Mouse (Mus musculus) hindbrain, embryonic 12.5 days (tissue): Measurements from ENCODE around the gene Serac1. TPM values are rescaled to one million over a fixed set of nuclear protein-coding genes. Genes with fewer than 3 reads are reported as not detected.
"Not testable (repeated sequence)": the region's sequence is repeated elsewhere in the genome, so short reads cannot be mapped to it uniquely, and the experiment has no call there.

Source experiments
- ATAC-seq: fragments of 200-750 bp; cut with Nextera tagmentation; 2 replicates; pipeline ENCODE4 v1.8.0; 2017; ENCODE audit warnings: moderate TSS enrichment; ENCODE audit not compliant: low FRiP score
- H3K27ac ChIP-seq: fragments of 300-500 bp; sonication (generic); 2 replicates; pipeline ENCODE4 v1.5.1; 2016; ENCODE audit warnings: mild to moderate bottlenecking
- H3K27me3 ChIP-seq: fragments of 300-500 bp; sonication (generic); 2 replicates; pipeline ENCODE4 v1.6.1; 2016; ENCODE audit warnings: mild to moderate bottlenecking
- H3K36me3 ChIP-seq: fragments of 300-500 bp; sonication (generic); 2 replicates; pipeline ENCODE4 v1.6.1; 2016; ENCODE audit warnings: mild to moderate bottlenecking
- H3K4me1 ChIP-seq: fragments of 300-500 bp; sonication (generic); 2 replicates; pipeline ENCODE4 v1.6.1; 2016
- H3K4me2 ChIP-seq: fragments of 300-500 bp; sonication (generic); replicated peaks from 2 replicates; pipeline ENCODE4 v1.6.1; 2016; ENCODE audit warnings: mild to moderate bottlenecking
- H3K4me3 ChIP-seq: fragments of 300-500 bp; sonication (generic); 2 replicates; pipeline ENCODE4 v1.5.1; 2016; ENCODE audit warnings: mild to moderate bottlenecking
- H3K9ac ChIP-seq: fragments of 300-500 bp; sonication (generic); 2 replicates; pipeline ENCODE4 v1.6.1; 2016; ENCODE audit warnings: mild to moderate bottlenecking, moderate library complexity
- H3K9me3 ChIP-seq: fragments of 300-500 bp; sonication (generic); replicated peaks from 2 replicates; pipeline ENCODE4 v1.6.1; 2016; ENCODE audit warnings: mild to moderate bottlenecking
- WGBS: fragments of 180-500 bp; shearing (Covaris S2); methylation state at CpG from one replicate; pipeline ENCODE4 v1.1.7; 2016; 5-methylcytosine and 5-hydroxymethylcytosine counted together
- polyA plus RNA-seq: library from polyadenylated mRNA; unstranded; fragments of >200 nt; fragmentation: Nextera tagmentation; extraction: Ambion mirVana; gene quantifications from 2 replicates; pipeline ENCODE4 v1.2.1, GENCODE M21; 2016

The Serac1 gene
- polyA plus RNA-seq, 1 experiment from 2014 or later, result 12.8 TPM

- Histone ChIP-seq H3K36me3 (peaks cover 36% of the 10 kb centered on the region; the same call in 1 of the 2 replicates), H3K4me2 (no peak overlapping the region), H3K9ac (no peak overlapping the region), H3K27ac (no peak overlapping the region), H3K27me3 (no peaks in the 10 kb centered on the region), H3K4me1 (0 out of 2 replicates have a peak, but pooled peaks cover 3% of the 10 kb centered on the region), H3K4me3 (no peak overlapping the region), H3K9me3 (no peaks in the 10 kb centered on the region)
- ATAC-seq, result no peak
- 27% methylated on average over 5 of the region's 5 CpGs for WGBS
Observed at GRCm38 (mm10) chr17:6054934-6055355, 24.6 kb downstream of the Serac1 start.

- no peak overlapping the region for H3K9ac ChIP-seq
- peaks cover 39% of the 10 kb centered on the region; the same call in 1 of the 2 replicates for H3K36me3 ChIP-seq
- H3K27me3 ChIP-seq, result no peaks in the 10 kb centered on the region
- H3K27ac ChIP-seq, result no peak overlapping the region
- H3K4me2 ChIP-seq, result no peak overlapping the region
- no peak overlapping the region for H3K4me3 ChIP-seq
- no peak for ATAC-seq
- no peaks in the 10 kb centered on the region for H3K9me3 ChIP-seq
- 42% methylated on average over 4 of the region's 4 CpGs for WGBS
- 0 out of 2 replicates have a peak, but pooled peaks cover 3% of the 10 kb centered on the region for H3K4me1 ChIP-seq
Observed at GRCm38 (mm10) chr17:6052801-6053200, 26.7 kb downstream of the Serac1 start.

GRCm38 (mm10) chr17:6037507-6037906, 42.0 kb downstream of the Serac1 start:
- Histone ChIP-seq H3K27me3 (no peaks in the 10 kb centered on the region; the same call in 1 of the 2 replicates), H3K27ac (no peak overlapping the region), H3K4me3 (no peak overlapping the region), H3K9me3 (no peaks in the 10 kb centered on the region), H3K36me3 (peaks cover 4% of the 10 kb centered on the region), H3K4me2 (no peak overlapping the region), H3K4me1 (no peaks in the 10 kb centered on the region), H3K9ac (no peak overlapping the region)
- ATAC-seq, result no peak
- 93% methylated on average over 10 of the region's 10 CpGs for WGBS

DNA sequence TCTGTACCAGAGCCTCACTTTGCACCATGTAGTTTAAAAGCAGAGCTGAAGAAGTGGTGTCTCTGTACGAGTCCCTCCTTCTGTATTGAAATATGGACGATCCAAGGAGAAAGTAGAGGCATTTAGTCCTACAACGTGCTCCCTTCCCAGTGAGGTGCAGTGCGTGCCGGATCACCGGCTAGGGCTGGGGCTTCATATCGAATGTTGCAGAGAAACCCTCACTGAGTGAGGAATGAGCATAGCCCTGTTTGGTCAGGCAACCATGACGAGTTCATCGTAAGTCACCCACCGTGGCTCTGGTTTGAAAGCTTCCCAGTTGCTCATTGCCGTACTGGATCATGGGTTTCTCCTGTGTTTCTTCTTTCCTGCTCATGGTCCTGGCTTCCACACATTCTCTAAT, 42.7 kb downstream of the Serac1 start:
- H3K27me3 ChIP-seq, result no peaks in the 10 kb centered on the region; the same call in 1 of the 2 replicates
- no peak overlapping the region for H3K4me3 ChIP-seq
- H3K4me1 ChIP-seq, result no peaks in the 10 kb centered on the region
- H3K9me3 ChIP-seq, result no peaks in the 10 kb centered on the region
- no peak overlapping the region for H3K9ac ChIP-seq
- no peak for ATAC-seq
- H3K36me3 ChIP-seq, result no peaks in the 10 kb centered on the region
- no peak overlapping the region for H3K27ac ChIP-seq
- H3K4me2 ChIP-seq, result no peak overlapping the region
- WGBS, result 88% methylated on average over 11 of the region's 11 CpGs

- ATAC-seq, result no peak
- Histone ChIP-seq H3K36me3 (no peaks in the 10 kb centered on the region), H3K27ac (no peak overlapping the region), H3K27me3 (no peaks in the 10 kb centered on the region; the same call in 1 of the 2 replicates), H3K4me2 (no peak overlapping the region), H3K4me3 (no peak overlapping the region), H3K4me1 (no peaks in the 10 kb centered on the region), H3K9ac (no peak overlapping the region), H3K9me3 (no peaks in the 10 kb centered on the region)
- 87% methylated on average over 8 of the region's 8 CpGs for WGBS
Observed at GRCm38 (mm10) chr17:6036458-6036857, 43.1 kb downstream of the Serac1 start.

DNA sequence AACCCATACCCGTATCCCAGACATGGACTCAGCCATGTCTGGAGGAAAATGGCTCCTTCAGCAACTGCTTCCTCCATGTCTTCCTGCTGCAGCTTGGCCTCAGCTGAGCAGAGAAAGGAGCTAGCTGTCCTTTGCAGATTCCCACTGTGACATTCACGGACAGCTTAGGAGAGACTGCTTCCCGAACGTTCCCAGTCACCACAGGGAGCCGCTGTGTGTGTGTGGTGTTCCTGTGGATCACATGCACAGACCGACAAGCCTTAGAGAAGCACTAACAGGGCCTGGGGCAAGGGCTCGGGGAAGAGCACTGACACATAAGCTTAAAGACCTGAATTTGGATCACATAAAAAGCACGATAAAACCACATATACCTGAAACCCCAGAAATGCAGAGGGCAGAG, 43.9 kb downstream of the Serac1 start:
- Histone ChIP-seq H3K9ac (no peak overlapping the region), H3K4me3 (no peak overlapping the region), H3K4me1 (no peaks in the 10 kb centered on the region), H3K27ac (no peak overlapping the region), H3K36me3 (no peaks in the 10 kb centered on the region), H3K4me2 (no peak overlapping the region), H3K27me3 (no peaks in the 10 kb centered on the region; the same call in 1 of the 2 replicates), H3K9me3 (no peaks in the 10 kb centered on the region)
- ATAC-seq, result no peak
- 37% methylated on average over 8 of the region's 8 CpGs for WGBS

- H3K4me3 ChIP-seq, result no peak overlapping the region
- no peaks in the 10 kb centered on the region for H3K4me1 ChIP-seq
- no peak for ATAC-seq
- 79% methylated on average over 7 of the region's 7 CpGs for WGBS
- H3K9ac ChIP-seq, result no peak overlapping the region
- no peak overlapping the region for H3K4me2 ChIP-seq
- no peaks in the 10 kb centered on the region for H3K27me3 ChIP-seq
- no peaks in the 10 kb centered on the region for H3K9me3 ChIP-seq
- H3K36me3 ChIP-seq, result no peaks in the 10 kb centered on the region
- no peak overlapping the region for H3K27ac ChIP-seq
Observed at GRCm38 (mm10) chr17:6025831-6026230, 53.7 kb downstream of the Serac1 start.

DNA sequence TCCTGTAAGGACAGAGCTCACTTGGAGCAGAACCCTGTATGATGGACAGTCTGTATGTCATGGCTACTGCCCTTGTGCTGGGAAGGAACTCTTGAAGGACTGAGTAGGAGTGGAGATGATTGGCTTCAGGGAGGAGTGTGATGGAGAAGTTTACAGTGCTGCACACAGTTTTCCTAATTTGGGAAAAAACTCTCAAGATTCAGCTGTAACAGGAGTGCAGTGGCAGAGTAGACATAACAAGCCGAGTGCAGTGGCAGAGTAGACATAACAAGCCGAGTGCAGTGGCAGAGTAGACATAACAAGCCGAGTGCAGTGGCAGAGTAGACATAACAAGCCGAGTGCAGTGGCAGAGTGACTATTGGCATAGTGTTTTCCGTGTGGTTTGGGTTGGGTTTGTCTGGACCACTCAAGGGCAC, 58.2 kb downstream of the Serac1 start:
- not testable (repeated sequence) for H3K9me3 ChIP-seq, H3K9ac ChIP-seq, H3K36me3 ChIP-seq, H3K27me3 ChIP-seq, H3K27ac ChIP-seq, H3K4me1 ChIP-seq
- 59% methylated on average over 5 of the region's 5 CpGs for WGBS
- Histone ChIP-seq H3K4me3 (peak overlapping the region; percentile 18; the same call in 1 of the 2 replicates), H3K4me2 (peak overlapping the region; percentile 45)
- 0 out of 2 replicates have a peak, but pooled peaks have one; percentile 19 for ATAC-seq

GRCm38 (mm10) chr17:6020636-6021035, 58.9 kb downstream of the Serac1 start:
- no peak for ATAC-seq
- 57% methylated on average over 7 of the region's 7 CpGs for WGBS

GRCm38 (mm10) chr17:6019776-6020175, 59.8 kb downstream of the Serac1 start:
- Histone ChIP-seq H3K4me2 (no peak overlapping the region), H3K27me3 (no peaks in the 10 kb centered on the region), H3K4me1 (no peaks in the 10 kb centered on the region), H3K36me3 (no peaks in the 10 kb centered on the region), H3K9me3 (no peaks in the 10 kb centered on the region), H3K4me3 (no peak overlapping the region), H3K9ac (no peak overlapping the region), H3K27ac (no peak overlapping the region)
- 70% methylated on average over 2 of the region's 2 CpGs for WGBS
- no peak for ATAC-seq

More at GRCm38 (mm10) chr17:6020636-6021035, 58.9 kb downstream of the Serac1 start:
- no peaks in the 10 kb centered on the region for H3K9me3 ChIP-seq
- H3K4me3 ChIP-seq, result no peak overlapping the region
- H3K4me2 ChIP-seq, result no peak overlapping the region
- no peak overlapping the region for H3K27ac ChIP-seq
- no peaks in the 10 kb centered on the region for H3K36me3 ChIP-seq
- H3K4me1 ChIP-seq, result no peaks in the 10 kb centered on the region
- no peaks in the 10 kb centered on the region for H3K27me3 ChIP-seq
- H3K9ac ChIP-seq, result no peak overlapping the region

GRCm38 (mm10) chr17:6018348-6018747, 61.2 kb downstream of the Serac1 start:
- H3K4me2 ChIP-seq, result no peak overlapping the region
- H3K9ac ChIP-seq, result no peak overlapping the region
- H3K36me3 ChIP-seq, result no peaks in the 10 kb centered on the region
- 74% methylated on average over 4 of the region's 4 CpGs for WGBS
- H3K27ac ChIP-seq, result no peak overlapping the region
- ATAC-seq, result no peak
- H3K4me3 ChIP-seq, result no peak overlapping the region
- H3K4me1 ChIP-seq, result no peaks in the 10 kb centered on the region
- H3K9me3 ChIP-seq, result no peaks in the 10 kb centered on the region
- no peaks in the 10 kb centered on the region for H3K27me3 ChIP-seq

GRCm38 (mm10) chr17:6017268-6017667, 62.3 kb downstream of the Serac1 start:
- no peak overlapping the region for H3K27ac ChIP-seq
- H3K27me3 ChIP-seq, result no peaks in the 10 kb centered on the region

DNA sequence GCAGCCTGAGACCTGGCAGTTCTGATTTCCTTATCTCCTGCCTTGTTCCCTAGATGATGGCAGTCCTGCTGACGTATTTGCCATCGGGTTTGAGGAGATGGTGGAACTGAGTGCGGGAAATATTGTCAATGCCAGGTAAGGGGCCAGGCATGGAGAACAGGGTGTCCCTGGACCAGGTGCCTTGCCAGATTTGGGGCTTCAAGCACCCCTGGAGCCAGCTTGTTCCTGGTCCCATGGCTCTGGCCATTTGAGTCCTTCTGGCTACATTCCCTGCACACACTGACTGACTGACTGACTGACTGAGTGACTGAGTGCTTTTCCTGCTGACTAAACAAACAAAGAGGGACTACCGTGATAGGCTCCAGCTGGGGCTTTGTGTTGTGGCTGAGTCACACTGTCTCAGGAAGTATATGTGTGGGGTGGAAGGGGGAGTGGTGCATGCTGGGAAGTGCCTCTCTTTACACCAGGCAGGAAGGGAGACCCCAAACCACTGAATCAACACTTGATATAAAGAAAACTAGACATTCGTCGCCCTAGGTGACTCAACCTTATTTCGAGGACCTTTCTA, 63.2 kb downstream of the Serac1 start:
- ATAC-seq, result no peak; the same call in 1 of the 2 replicates
- Histone ChIP-seq H3K4me3 (no peak overlapping the region), H3K9ac (no peak overlapping the region), H3K4me2 (no peak overlapping the region), H3K4me1 (no peaks in the 10 kb centered on the region), H3K9me3 (no peaks in the 10 kb centered on the region), H3K27ac (no peak overlapping the region), H3K36me3 (no peaks in the 10 kb centered on the region), H3K27me3 (no peaks in the 10 kb centered on the region)
- 69% methylated on average over 7 of the region's 7 CpGs for WGBS

More at GRCm38 (mm10) chr17:6017268-6017667, 62.3 kb downstream of the Serac1 start:
- Histone ChIP-seq H3K4me1 (no peaks in the 10 kb centered on the region), H3K4me3 (no peak overlapping the region), H3K9ac (no peak overlapping the region), H3K9me3 (no peaks in the 10 kb centered on the region), H3K36me3 (no peaks in the 10 kb centered on the region), H3K4me2 (no peak overlapping the region)
- WGBS, result 67% methylated on average over 12 of the region's 12 CpGs
- no peak for ATAC-seq
